Mouse (Mus musculus) cerebellum, adult 2 months (tissue): ENCODE measurements at regions not wholly inside any gene's neighbourhood (a gene's known extent, or its start where the extent isn't known, plus 50 kb on each side); places are given as distances from the start of the nearest gene placed in this dataset.

ENCODE experiments used
- CTCF ChIP-seq: fragments of 200-500 bp; IDR thresholded peaks from 2 replicates; pipeline ENCODE4 v1.5.1; 2011; ENCODE audit warnings: low read depth, mild to moderate bottlenecking, control low read depth, low read length, moderate library complexity, borderline replicate concordance; ENCODE audit not compliant: insufficient read depth
- POLR2A ChIP-seq: fragments of 200-500 bp; IDR thresholded peaks from 2 replicates; pipeline ENCODE4 v1.6.1; 2011; ENCODE audit warnings: low read length, control low read depth, borderline replicate concordance; ENCODE audit not compliant: insufficient read depth

GRCm38 (mm10) chr16:77704726-77705125 lies 102.8 kb upstream of the Gm11146 start:
- no peak for TF ChIP-seq POLR2A
- no peak for TF ChIP-seq CTCF
